Mouse (Mus musculus) C2C12 (cell line): ENCODE data around the gene Slc47a1. TPM values are rescaled to one million over a fixed set of nuclear protein-coding genes. Genes with fewer than 3 reads are reported as not detected.

Source experiments
- H3K27me3 ChIP-seq: one replicate; pipeline ENCODE4 v1.6.1; 2011; ENCODE audit not compliant: control insufficient read depth, insufficient read depth, insufficient read length
- H3K36me3 ChIP-seq: one replicate; pipeline ENCODE4 v1.6.1; 2011; ENCODE audit not compliant: control insufficient read depth, insufficient read depth
- H3K4me3 ChIP-seq: one replicate; pipeline ENCODE4 v1.5.1; 2011; ENCODE audit warnings: mild to moderate bottlenecking, control low read depth; ENCODE audit not compliant: poor library complexity, insufficient read depth, severe bottlenecking
- H3K79me2 ChIP-seq: one replicate; pipeline ENCODE4 v1.6.1; 2011; ENCODE audit not compliant: control insufficient read depth, insufficient read depth
- H3K79me3 ChIP-seq: one replicate; pipeline ENCODE4 v1.6.1; 2011; ENCODE audit warnings: low read depth, control low read depth
- H3ac ChIP-seq: one replicate; pipeline ENCODE3; 2011; ENCODE audit warnings: low read depth; ENCODE audit not compliant: control insufficient read depth, insufficient read length
- CEBPB ChIP-seq: IDR thresholded peaks from one replicate; pipeline ENCODE4 v1.6.1; 2011; ENCODE audit warnings: low read depth, mild to moderate bottlenecking, control low read depth, moderate library complexity
- CTCF ChIP-seq: IDR thresholded peaks from one replicate; pipeline ENCODE4 v1.5.1; 2011; ENCODE audit not compliant: control insufficient read depth, insufficient read depth, insufficient read length
- FOSL1 ChIP-seq: IDR thresholded peaks from one replicate; pipeline ENCODE4 v1.8.0; 2011; ENCODE audit warnings: mild to moderate bottlenecking, low read length; ENCODE audit not compliant: poor library complexity, insufficient read depth, severe bottlenecking
- MAX ChIP-seq: IDR thresholded peaks from one replicate; pipeline ENCODE4 v1.6.1; 2011; ENCODE audit warnings: mild to moderate bottlenecking, control low read depth
- MYOD1 ChIP-seq: IDR thresholded peaks from one replicate; pipeline ENCODE4 v1.6.1; 2011; ENCODE audit warnings: low read depth; ENCODE audit not compliant: control insufficient read depth, insufficient read length
- MYOG ChIP-seq: IDR thresholded peaks from one replicate; pipeline ENCODE4 v1.6.1; 2011; ENCODE audit not compliant: control insufficient read depth, insufficient read length; ENCODE audit errors: extremely low read depth
- USF1 ChIP-seq: IDR thresholded peaks from one replicate; pipeline ENCODE4 v1.6.1; 2011; ENCODE audit warnings: low read depth, mild to moderate bottlenecking, control low read depth, moderate library complexity
- polyA plus RNA-seq: library from polyadenylated mRNA; unstranded; fragments of >200 nt; fragmentation: generic; extraction: Trizol; gene quantifications from one replicate; pipeline ENCODE4 v1.2.1, GENCODE M21; 2012; ENCODE audit warnings: missing spikeins

Slc47a1 gene
- polyA plus RNA-seq, 1 experiment = 0.02 TPM

DNA sequence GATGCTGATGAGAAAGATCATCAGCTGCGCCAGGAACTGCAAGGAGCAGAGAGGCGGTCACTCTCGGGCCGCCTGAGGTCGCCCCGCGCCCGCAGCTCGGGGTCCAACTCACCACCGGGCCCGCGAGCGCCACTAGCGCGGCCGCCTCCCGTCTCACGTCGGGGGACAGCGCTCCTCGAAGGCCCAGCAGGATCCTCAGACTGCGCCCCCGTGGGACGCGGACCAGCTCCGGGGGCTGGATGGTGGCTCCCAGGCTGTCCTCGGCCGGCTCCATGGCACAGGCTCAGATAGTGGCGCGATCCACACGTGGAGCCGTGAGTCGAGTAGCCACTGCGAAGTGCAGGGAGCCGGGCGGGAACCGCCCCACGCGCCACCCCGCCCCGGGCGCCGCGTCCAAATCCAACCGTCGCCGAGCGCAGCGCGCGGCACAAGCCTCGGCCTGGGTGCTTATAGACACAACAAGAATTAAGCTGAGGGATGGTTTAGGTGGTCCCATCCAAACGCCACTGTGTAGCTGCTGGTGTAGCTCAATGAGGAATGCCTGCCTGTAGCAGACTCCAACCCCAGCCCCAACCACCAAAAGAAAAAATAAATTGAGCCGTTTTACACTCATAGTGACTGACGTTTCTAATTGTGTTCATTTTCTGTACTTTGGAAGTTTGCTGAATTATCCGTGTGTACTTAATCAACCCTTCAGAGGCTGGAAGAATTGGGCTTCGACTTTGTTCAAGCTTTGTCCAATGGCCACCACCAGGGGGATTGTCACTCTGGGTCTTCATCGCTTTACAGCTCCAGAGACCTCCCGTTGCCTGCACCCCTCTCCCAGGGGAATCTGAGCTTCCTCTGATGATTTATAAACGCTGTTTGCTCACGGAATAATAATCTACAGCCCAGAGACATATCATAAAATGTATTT lies 35.4 kb downstream of the Slc47a1 start, which contains the start of gene Slc47a2:
Gene Slc47a2 (minus strand): TSS at position 356 of the 916 bp plus-strand sequence.
- Histone ChIP-seq H3K4me3 (no peak within 1 kb of the TSS), H3K27me3 (peaks cover 26% of the 10 kb centered on the region)

GRCm38 (mm10) chr11:61341971-61342370 lies 36.2 kb downstream of the Slc47a1 start:
- TF ChIP-seq MYOG (no peak), FOSL1 (no peak), USF1 (no peak), MAX (no peak), CTCF (no peak), MYOD1 (no peak), CEBPB (no peak)
- H3K4me3 ChIP-seq = no peak overlapping the region

More for the DNA sequence above, 35.4 kb downstream of the Slc47a1 start, which contains the start of gene Slc47a2:
- Histone ChIP-seq H3K79me3 (no peaks in the 10 kb centered on the region), H3K79me2 (no peaks in the 10 kb centered on the region), H3ac (no peak within 1 kb of the TSS), H3K36me3 (no peaks in the 10 kb centered on the region)
- no peak for TF ChIP-seq CEBPB
- no peak for TF ChIP-seq CTCF

GRCm38 (mm10) chr11:61341233-61341632 lies 36.9 kb downstream of the Slc47a1 start:
- Histone ChIP-seq H3ac (no peak overlapping the region), H3K27me3 (peaks cover 21% of the 10 kb centered on the region)

More at GRCm38 (mm10) chr11:61341971-61342370, 36.2 kb downstream of the Slc47a1 start:
- no peaks in the 10 kb centered on the region for H3K79me2 ChIP-seq
- no peaks in the 10 kb centered on the region for H3K36me3 ChIP-seq
- no peak overlapping the region for H3ac ChIP-seq
- no peaks in the 10 kb centered on the region for H3K79me3 ChIP-seq
- H3K27me3 ChIP-seq = peaks cover 21% of the 10 kb centered on the region

GRCm38 (mm10) chr11:61340374-61340773 lies 37.8 kb downstream of the Slc47a1 start:
- peaks cover 19% of the 10 kb centered on the region for H3K27me3 ChIP-seq
- no peak overlapping the region for H3ac ChIP-seq
- H3K79me3 ChIP-seq = no peaks in the 10 kb centered on the region
- TF ChIP-seq FOSL1 (no peak), USF1 (no peak), CEBPB (no peak), CTCF (no peak), MYOD1 (no peak), MAX (no peak), MYOG (no peak)
- H3K79me2 ChIP-seq = no peaks in the 10 kb centered on the region
- no peaks in the 10 kb centered on the region for H3K36me3 ChIP-seq
- H3K4me3 ChIP-seq = no peak overlapping the region

More at GRCm38 (mm10) chr11:61341233-61341632, 36.9 kb downstream of the Slc47a1 start:
- Histone ChIP-seq H3K36me3 (no peaks in the 10 kb centered on the region), H3K79me3 (no peaks in the 10 kb centered on the region), H3K79me2 (no peaks in the 10 kb centered on the region), H3K4me3 (no peak overlapping the region)
- TF ChIP-seq CTCF (no peak), FOSL1 (no peak), MYOG (no peak), USF1 (no peak), MYOD1 (no peak), CEBPB (no peak), MAX (no peak)

DNA sequence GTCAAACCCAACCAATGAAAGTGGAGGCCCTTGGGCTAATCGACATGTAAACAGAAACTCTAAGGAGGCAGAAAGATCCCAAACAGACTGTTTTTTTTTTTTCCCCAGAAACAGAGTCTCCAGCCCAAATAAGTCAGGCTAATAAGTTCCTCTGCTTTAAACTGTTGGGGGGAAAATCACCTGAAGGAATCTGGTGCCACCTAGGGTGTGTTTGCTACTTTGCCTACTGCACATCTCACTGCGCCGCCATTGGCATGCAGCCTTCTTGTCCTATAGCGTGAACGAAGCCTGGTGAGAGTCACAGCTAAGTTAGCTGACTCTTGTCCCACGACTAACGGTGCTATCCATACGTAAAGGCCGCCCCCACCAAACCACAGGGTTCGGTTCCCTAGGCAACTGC lies 40.6 kb downstream of the Slc47a1 start:
- H3K36me3 ChIP-seq = no peaks in the 10 kb centered on the region
- H3K79me3 ChIP-seq = no peaks in the 10 kb centered on the region
- peaks cover 15% of the 10 kb centered on the region for H3K27me3 ChIP-seq
- H3K4me3 ChIP-seq = no peak overlapping the region
- H3ac ChIP-seq = no peak overlapping the region
- TF ChIP-seq FOSL1 = no peak
- no peak for TF ChIP-seq MYOD1
- TF ChIP-seq USF1 = no peak
- no peaks in the 10 kb centered on the region for H3K79me2 ChIP-seq

DNA sequence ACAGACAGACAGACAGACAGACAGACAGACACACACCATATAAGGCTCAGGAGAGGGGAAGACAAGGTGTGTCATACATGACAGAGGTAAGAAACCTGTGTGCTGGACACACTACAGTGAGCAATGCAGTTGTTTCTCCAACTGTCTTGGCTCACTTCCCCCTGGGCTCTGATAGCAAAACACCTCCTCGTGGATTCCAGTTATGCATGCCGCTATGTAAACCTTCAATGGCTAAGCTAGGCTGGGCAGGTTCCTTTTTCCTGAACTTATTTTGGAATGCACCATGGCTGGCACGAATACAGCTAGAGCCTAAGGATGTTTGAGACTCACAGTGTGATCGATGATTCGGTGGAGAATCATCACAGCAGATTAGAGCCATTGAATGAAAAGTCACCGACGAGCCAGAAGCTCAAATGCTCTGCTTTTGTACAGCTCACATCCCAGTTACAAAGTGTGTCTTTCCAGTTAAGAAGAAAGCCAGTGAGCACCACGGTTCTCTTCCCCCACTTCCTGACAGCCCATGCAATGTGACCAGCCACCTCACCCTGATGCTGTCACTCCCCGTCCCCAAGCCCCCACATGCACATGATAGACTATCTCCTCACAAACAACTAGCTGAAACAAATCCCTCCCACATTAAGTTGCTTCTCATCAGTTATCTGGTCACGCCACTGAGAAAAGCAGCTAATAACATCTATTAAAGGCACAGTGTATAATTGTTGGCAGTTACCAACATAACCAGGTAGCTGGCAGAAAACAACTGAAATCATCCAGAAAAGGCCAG lies 57.0 kb downstream of the Slc47a1 start:
- no peak overlapping the region for H3K4me3 ChIP-seq
- H3K27me3 ChIP-seq = no peaks in the 10 kb centered on the region
- no peak overlapping the region for H3ac ChIP-seq
- no peaks in the 10 kb centered on the region for H3K79me3 ChIP-seq
- H3K79me2 ChIP-seq = no peaks in the 10 kb centered on the region
- H3K36me3 ChIP-seq = no peaks in the 10 kb centered on the region
- TF ChIP-seq MYOD1 (no peak), FOSL1 (no peak)
